Mouse (Mus musculus) heart, postnatal 0 days (tissue): ENCODE measurements at regions not wholly inside any gene's neighbourhood (a gene's known extent, or its start where the extent isn't known, plus 50 kb on each side); places are given as distances from the start of the nearest gene placed in this dataset.

Source experiments
- CTCF ChIP-seq: IDR thresholded peaks from 2 replicates; pipeline ENCODE4 v1.5.1; 2016; ENCODE audit warnings: antibody characterized with exemption, control low read depth, low read depth
- EP300 ChIP-seq: IDR thresholded peaks from 2 replicates; pipeline ENCODE4 v1.6.1; 2016; ENCODE audit warnings: antibody characterized with exemption, low read depth

DNA sequence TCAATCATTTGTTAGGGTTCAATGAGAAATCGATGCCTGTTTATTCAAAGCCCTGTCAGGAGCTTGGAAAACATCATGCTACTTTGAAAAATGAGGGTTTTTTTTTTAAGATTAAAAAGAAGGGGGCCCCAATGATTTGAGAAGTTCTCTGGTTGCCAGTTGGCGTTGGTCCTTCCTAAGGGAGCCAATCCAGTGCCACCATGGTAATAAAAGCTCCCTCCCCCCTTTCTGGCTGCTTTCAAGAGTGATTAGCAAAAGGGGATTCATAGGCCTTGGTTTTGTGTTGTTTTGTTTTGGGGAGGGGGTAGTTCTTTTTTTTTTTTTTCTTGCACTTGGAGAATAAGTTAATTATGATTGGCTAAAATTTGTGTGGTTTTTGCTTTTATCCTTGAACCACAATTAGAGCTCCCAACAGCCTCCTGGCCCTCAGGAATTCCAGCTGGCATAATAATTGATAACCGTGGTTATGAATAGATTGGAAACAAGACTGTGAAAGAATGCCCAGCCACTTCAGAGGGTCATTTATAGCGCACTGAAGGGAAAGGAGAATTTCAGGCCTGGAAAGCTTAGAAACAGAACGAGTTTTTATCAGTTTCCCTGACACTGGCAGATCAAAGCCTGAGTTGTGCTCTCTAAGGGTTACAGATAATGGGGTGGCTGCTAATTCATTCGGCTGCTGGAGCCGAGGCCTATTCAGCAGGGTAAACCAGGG is 266.0 kb downstream of the Fam49a start:
- TF ChIP-seq CTCF (no peak), EP300 (no peak)
